Mouse (Mus musculus) cortical plate, adult 2 months (tissue): ENCODE measurements around the gene Utp4.

Experiments used
- CTCF ChIP-seq: fragments of 200-500 bp; IDR thresholded peaks from 2 replicates; pipeline ENCODE4 v1.5.1; 2011; ENCODE audit warnings: mild to moderate bottlenecking, control low read depth, low read length; ENCODE audit not compliant: insufficient read depth; ENCODE audit errors: extremely low read depth
- POLR2A ChIP-seq: fragments of 200-500 bp; IDR thresholded peaks from 2 replicates; pipeline ENCODE4 v1.6.1; 2011; ENCODE audit warnings: mild to moderate bottlenecking, low read length, control low read depth; ENCODE audit not compliant: insufficient read depth; ENCODE audit errors: extremely low read depth

GRCm38 (mm10) chr8:106862845-106863244, 30.6 kb upstream of the Utp4 start:
- TF ChIP-seq CTCF (no peak), POLR2A (no peak)
